Mouse (Mus musculus): ENCODE data around the gene Sh3pxd2a. TPM values are rescaled to one million over a fixed set of nuclear protein-coding genes. Genes with fewer than 3 reads are reported as not detected.

The Sh3pxd2a gene
- polyA plus RNA-seq, 1 experiment, result 119 TPM

DNA sequence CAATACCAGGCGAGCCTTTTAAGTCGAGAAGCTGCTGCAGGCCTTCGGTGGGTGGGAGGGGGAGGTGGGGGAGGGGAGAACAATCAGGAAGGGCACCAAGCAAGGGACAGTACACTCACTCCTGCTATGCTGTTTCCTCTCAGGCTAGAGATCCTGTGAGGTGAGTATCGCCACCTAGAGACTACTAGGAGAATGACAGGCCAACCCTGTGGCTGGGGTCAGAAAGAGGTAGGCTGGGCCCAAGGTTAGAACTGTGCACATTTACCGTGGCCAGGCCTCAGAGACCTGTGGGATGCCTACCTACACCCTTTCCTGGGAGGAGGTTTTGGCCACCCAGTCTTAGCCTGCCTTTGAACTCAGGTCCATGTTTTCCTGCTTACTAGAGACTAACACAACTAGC lies 204.6 kb downstream of the Sh3pxd2a start:
- no peak overlapping the region for H3K27ac ChIP-seq (replicated peaks; ENCODE audit: low read depth, low read length)
- peaks cover 2% of the 10 kb centered on the region; the same call in 1 of the 2 replicates for H3K4me1 ChIP-seq (ENCODE audit: control insufficient read depth, insufficient read depth, insufficient read length, low read length)
- no peak overlapping the region for H3K4me3 ChIP-seq (ENCODE audit: insufficient read depth, low read depth, low read length)

DNA sequence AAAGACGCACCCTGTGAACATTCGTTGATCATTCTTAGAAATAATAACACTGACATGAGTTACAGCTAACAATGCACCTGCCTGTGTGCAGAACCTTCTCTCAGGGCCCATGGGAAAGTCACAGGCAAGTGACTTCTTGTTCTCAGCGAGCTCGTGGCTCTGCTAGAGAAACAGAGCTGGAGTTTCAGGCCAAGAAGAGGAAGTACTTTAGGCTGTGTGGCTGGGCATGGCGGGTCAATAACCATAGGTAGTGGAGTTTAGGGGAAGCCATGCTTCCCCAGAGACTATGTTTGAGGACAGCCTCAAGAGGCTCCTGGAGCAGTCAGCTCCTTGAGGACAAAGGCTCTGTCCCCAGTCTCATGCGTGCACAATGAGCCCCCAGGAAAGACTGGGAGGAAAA lies 208.3 kb downstream of the Sh3pxd2a start:
- H3K4me1 ChIP-seq (ENCODE audit: control insufficient read depth, insufficient read depth, insufficient read length, low read length), result peaks cover 12% of the 10 kb centered on the region
- H3K4me3 ChIP-seq (ENCODE audit: insufficient read depth, low read depth, low read length), result no peak overlapping the region
- H3K27ac ChIP-seq (replicated peaks; ENCODE audit: low read depth, low read length), result no peak overlapping the region

DNA sequence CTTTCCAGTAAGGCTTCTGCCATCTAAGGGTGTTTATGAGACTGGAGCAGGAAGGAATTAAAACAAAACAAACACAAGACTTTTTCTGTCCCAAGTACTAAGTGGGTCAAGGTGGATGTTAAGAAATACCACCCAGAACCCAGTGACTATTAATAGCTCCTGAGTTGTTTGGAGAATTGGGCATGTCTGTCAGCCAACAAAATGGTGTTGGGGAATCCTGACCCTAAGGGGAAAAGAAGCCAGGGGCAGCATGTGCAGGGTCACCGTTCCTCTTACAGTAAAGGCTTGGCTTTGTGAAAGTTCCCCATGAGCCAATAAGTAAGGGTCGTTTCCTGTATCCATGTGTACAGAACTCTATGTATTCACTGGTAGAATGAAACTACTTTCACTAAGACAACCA lies 209.2 kb downstream of the Sh3pxd2a start:
- peaks cover 16% of the 10 kb centered on the region for H3K4me1 ChIP-seq (ENCODE audit: control insufficient read depth, insufficient read depth, insufficient read length, low read length)
- no peak overlapping the region for H3K27ac ChIP-seq (replicated peaks; ENCODE audit: low read depth, low read length)
- no peak overlapping the region for H3K4me3 ChIP-seq (ENCODE audit: insufficient read depth, low read depth, low read length)

DNA sequence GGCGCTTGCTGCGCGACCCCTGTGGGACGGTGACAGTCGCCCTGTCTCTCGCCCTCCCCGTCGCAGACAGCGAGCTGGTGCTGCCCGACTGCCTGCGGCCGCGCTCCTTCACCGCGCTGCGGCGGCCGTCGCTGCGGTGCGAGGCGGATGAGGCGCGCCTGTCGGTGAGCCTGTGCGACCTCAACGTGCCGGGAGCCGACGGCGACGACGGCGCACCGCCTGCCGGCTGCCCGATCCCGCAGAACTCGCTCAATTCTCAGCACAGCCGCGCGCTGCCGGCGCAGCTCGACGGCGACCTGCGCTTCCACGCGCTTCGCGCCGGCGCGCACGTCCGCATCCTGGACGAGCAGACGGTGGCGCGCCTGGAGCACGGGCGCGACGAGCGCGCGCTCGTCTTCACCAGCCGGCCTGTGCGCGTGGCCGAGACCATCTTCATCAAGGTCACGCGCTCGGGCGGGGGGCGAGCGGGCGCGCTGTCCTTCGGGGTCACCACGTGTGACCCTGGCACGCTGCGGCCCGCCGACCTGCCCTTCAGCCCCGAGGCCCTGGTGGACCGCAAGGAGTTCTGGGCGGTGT lies 211.1 kb downstream of the Sh3pxd2a start:
- H3K4me1 ChIP-seq (ENCODE audit: control insufficient read depth, insufficient read depth, insufficient read length, low read length), result peaks cover 18% of the 10 kb centered on the region
- no peak overlapping the region for H3K27ac ChIP-seq (replicated peaks; ENCODE audit: low read depth, low read length)
- H3K4me3 ChIP-seq (ENCODE audit: insufficient read depth, low read depth, low read length), result peak overlapping the region; percentile 21; the same call in 1 of the 2 replicates

DNA sequence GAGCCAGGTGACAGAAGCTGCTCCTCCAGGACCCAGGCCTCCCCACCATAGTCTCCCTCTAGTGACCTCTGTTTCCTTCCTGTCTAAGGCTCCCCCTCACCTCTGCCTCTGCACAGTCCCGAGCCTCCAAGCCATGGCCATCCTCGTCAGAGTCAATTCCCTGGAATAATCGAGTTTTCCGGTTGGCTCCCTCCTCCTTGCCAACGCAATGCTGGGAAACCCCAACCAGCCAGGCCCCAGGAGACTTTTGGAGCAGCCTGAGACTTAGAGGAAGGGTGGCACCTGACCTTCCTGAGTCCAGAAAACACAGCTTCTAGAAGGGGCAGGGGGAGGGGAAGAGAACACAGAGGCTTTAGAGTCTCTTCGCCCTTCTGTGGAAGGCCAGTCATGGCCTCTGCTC lies 213.3 kb downstream of the Sh3pxd2a start:
- H3K27ac ChIP-seq (replicated peaks; ENCODE audit: low read depth, low read length), result no peak overlapping the region
- peaks cover 18% of the 10 kb centered on the region for H3K4me1 ChIP-seq (ENCODE audit: control insufficient read depth, insufficient read depth, insufficient read length, low read length)
- H3K4me3 ChIP-seq (ENCODE audit: insufficient read depth, low read depth, low read length), result no peak overlapping the region

DNA sequence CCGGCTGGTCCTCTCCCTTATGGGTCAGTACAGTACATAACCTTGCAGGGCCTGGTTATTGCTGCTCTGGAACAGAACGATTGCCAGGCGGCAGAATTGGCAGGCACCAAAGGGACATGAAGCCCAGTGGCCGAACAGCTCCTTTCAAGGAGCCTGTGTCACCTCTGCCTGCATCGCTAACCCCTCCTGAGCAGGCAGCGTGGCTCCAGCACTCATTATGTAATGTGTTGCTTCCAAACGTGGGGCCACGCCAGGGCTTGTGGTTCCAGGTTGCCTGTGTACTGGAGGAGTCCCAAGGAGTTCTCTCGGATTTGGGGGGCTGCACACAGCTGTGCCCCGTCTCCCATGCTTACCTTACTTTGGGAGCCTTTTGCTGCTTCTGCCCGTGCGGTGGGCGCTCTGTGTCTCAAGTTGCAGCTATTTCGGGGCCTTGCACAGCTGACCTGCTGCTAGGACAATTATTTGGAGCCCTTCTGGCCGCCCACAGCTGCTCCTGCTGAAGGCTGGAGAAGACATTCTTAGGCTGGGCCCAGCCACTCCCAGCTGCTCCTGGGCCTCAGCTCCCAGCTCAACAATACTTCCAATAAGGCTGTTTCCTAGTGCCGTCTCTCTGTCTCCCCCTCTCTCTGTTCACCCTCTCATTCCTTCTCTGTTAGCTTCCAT lies 215.2 kb downstream of the Sh3pxd2a start:
- Histone ChIP-seq H3K4me1 (ENCODE audit: control insufficient read depth, insufficient read depth, insufficient read length, low read length) (peaks cover 12% of the 10 kb centered on the region), H3K27ac (replicated peaks; ENCODE audit: low read depth, low read length) (no peak overlapping the region), H3K4me3 (ENCODE audit: insufficient read depth, low read depth, low read length) (no peak overlapping the region)

DNA sequence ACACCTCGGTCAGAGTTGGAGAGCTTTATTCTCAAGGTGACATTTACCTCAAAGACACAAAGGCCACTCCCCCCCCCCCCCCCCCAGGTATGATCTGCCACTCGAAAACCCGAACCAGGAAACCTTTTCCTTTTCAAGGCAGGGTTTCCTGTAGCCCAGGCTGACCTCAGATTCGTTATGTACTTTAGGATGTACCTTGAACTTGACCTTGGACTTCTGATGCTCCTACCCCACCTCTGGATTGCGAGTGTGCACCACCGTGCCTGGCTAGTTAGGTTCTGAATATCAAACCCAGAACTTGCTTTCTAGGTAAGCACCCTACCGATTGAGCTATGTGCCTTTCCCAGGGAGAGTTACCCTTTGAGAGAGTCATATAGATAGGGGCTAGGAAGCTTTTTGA lies 215.9 kb downstream of the Sh3pxd2a start:
- no peak overlapping the region for H3K27ac ChIP-seq (replicated peaks; ENCODE audit: low read depth, low read length)
- H3K4me1 ChIP-seq (ENCODE audit: control insufficient read depth, insufficient read depth, insufficient read length, low read length), result peaks cover 12% of the 10 kb centered on the region
- no peak overlapping the region for H3K4me3 ChIP-seq (ENCODE audit: insufficient read depth, low read depth, low read length)

DNA sequence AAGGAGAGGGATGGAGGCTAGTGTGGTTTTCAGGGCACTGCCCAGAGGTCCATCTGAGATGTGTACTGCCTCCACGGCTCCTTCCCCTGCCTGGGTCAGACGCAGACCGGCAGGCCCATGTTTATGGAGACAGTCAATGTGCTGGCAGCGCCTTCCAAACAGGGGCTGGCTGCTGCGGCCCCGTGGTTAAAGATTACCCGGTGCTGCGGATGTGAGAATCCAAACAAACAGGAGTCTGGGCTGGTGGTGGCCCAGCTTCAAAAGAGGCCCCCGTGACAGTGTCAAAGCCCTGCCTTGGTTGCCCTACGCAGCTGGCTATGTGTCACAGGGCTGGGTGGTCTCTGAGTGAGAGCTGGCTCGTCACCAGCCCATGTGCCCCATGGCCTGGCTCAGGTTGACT lies 216.4 kb downstream of the Sh3pxd2a start:
- H3K27ac ChIP-seq (replicated peaks; ENCODE audit: low read depth, low read length), result no peak overlapping the region
- H3K4me3 ChIP-seq (ENCODE audit: insufficient read depth, low read depth, low read length), result no peak overlapping the region
- peaks cover 8% of the 10 kb centered on the region for H3K4me1 ChIP-seq (ENCODE audit: control insufficient read depth, insufficient read depth, insufficient read length, low read length)

DNA sequence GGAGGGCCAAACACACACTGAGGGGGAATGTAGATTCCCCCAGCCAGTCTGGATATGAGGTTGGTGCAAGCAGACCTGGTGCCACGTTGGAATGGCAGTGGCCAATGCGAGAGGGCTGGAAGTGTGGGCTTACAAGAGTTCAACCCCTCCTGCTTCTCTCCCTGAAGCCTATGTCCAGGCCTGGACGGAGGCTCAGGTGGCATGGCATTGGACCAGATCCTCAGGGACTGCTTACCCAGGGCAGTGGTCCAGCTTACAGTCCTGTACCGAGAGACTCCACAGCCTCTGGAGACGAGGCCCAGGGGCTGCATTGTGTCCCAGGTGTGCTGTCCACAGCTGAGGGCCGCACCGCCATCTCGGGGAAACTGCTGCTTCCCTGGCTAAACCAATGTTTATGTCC lies 218.7 kb downstream of the Sh3pxd2a start:
- no peak overlapping the region for H3K27ac ChIP-seq (replicated peaks; ENCODE audit: low read depth, low read length)
- no peak overlapping the region for H3K4me3 ChIP-seq (ENCODE audit: insufficient read depth, low read depth, low read length)
- H3K4me1 ChIP-seq (ENCODE audit: control insufficient read depth, insufficient read depth, insufficient read length, low read length), result 0 out of 2 replicates have a peak, but pooled peaks cover 2% of the 10 kb centered on the region

DNA sequence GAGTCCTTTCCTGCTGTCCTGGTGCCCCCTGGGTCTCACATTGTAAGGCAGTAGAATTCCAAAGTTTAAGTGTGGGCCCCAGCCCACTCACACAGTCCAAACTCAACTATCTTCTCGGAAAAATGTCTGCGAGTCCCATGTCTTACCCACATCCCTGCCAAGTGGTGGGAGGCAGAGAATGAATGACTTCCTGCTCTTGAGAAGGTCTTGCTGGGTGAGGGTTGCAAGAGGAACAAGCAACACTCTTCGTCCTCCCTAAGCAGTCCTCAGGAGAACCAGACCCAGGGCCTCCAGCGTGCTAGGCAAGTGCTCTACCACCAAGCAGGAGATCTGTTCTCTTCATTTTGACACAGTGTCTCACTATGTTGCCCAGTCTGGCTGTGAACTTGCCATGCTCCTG lies 222.0 kb downstream of the Sh3pxd2a start:
- Histone ChIP-seq H3K4me1 (ENCODE audit: control insufficient read depth, insufficient read depth, insufficient read length, low read length) (no peaks in the 10 kb centered on the region), H3K27ac (replicated peaks; ENCODE audit: low read depth, low read length) (no peak overlapping the region), H3K4me3 (ENCODE audit: insufficient read depth, low read depth, low read length) (no peak overlapping the region)

DNA sequence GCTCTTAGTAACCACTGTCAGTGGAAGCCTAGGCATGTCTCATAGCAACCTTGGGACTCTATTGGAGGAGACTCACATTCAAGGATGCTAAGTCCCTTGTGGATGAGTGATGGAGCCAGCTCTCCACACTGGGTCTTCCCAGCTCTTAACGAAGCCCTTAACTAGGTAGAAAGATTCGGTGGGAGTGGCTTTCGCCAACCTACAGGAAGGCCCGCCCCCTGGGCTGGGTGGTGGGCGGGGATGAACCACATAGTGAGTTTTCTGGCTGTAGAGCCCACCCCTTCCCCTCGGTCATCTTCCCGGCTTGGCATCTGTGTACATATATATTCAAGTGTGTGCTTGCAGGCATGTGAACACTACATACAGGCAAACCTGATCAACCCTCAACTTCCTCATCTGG lies 223.2 kb downstream of the Sh3pxd2a start:
- H3K4me3 ChIP-seq (ENCODE audit: insufficient read depth, low read depth, low read length), result no peak overlapping the region
- H3K4me1 ChIP-seq (ENCODE audit: control insufficient read depth, insufficient read depth, insufficient read length, low read length), result no peaks in the 10 kb centered on the region
- no peak overlapping the region for H3K27ac ChIP-seq (replicated peaks; ENCODE audit: low read depth, low read length)

DNA sequence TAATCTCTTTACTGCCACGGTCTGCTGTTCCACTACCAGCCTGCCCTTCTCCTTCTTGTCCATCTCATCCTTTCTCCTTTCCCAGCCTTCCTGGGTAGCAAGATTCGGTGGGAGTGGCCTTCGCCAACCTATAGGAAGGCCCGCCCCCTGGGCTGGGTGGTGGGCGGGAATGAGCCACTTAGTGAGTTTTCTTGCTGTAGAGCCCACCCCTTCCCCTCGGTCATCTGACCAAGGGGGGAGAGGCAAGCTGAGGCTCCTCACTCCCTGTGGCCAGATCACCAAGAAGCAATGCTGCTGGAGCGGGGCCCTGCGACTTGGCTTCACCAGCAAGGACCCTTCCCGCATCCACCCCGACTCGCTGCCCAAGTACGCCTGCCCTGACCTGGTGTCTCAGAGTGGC lies 224.1 kb downstream of the Sh3pxd2a start:
- Histone ChIP-seq H3K4me1 (ENCODE audit: control insufficient read depth, insufficient read depth, insufficient read length, low read length) (no peaks in the 10 kb centered on the region), H3K27ac (replicated peaks; ENCODE audit: low read depth, low read length) (no peak overlapping the region), H3K4me3 (ENCODE audit: insufficient read depth, low read depth, low read length) (no peak overlapping the region)

DNA sequence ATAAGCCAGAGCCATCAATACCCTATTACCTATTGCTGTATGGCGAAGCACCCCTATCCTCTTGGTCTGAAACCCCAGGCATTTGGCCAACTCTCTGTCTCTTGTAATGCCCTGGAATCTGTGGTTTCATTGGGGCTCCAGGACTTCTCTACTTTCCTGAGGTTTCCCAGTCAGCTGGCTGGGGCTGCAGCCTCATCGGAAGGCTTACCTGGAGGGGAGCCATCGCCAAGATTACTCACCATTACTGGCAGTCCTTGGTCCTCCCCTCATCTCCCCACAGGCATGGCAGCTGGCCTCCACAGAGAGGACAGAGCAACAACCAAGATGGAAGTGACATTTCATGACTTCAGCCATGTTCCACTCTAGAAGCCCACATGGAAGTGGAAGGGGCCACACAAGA lies 231.1 kb downstream of the Sh3pxd2a start:
- Histone ChIP-seq H3K27ac (replicated peaks; ENCODE audit: low read depth, low read length) (no peak overlapping the region), H3K4me1 (ENCODE audit: control insufficient read depth, insufficient read depth, insufficient read length, low read length) (peaks cover 5% of the 10 kb centered on the region), H3K4me3 (ENCODE audit: insufficient read depth, low read depth, low read length) (no peak overlapping the region)

DNA sequence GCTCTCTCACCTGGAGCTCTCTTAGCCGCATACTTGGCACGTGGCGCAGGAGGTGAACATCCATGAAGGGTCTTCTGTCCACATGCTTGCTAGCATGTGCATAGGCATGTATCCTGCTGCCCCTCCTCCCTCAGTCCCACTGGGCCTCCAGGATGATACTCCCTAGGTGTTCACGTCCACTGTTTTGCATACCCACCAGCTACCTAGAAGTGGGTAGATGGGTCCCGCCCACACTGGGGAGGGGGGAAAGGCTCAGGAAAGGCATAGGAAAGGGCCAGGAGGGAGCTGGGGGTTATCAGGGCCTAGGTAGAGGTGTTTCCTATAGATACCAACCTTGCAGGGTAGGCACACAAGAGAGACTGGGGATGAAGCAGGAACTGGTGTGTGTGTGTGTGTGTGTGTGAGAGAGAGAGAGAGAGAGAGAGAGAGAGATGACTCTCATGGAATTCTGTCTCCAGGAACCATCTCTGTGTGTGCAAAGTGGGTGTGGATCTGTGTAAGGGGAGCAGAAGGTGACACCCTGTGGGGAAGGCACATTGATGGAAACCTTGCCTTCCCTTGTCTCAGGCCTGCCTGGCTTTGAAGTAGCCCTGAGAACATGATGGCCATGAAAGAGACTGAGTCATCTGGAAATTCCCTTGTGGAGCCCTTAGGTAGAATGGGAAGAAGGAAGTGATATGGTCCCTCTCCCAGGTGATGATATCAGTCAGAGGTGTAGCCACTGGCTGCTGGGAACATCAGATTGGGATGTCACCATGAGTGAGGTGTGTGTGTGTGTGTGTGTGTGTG lies 231.9 kb downstream of the Sh3pxd2a start:
- Histone ChIP-seq H3K4me1 (ENCODE audit: control insufficient read depth, insufficient read depth, insufficient read length, low read length) (peaks cover 5% of the 10 kb centered on the region), H3K27ac (replicated peaks; ENCODE audit: low read depth, low read length) (no peak overlapping the region), H3K4me3 (ENCODE audit: insufficient read depth, low read depth, low read length) (no peak overlapping the region)

DNA sequence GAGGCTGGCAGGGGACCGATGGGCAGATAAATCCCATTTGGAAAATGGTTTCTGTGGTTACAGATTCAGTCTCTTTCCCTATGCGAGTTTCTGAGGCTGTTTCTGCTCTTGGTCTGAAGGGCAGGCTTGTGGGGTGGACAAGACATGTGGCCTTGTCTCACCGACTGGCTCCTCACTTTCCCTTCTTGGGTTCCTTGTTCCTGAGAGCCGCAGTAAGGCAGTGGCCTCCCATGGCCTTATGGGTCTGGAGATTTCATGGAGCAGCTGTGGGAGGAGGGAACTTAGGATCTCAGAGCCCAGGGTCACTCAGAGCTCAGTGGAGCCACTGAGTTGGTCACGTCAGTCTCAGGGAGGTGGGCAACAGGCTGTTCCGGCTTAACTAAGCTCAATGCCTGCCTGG lies 232.8 kb downstream of the Sh3pxd2a start:
- Histone ChIP-seq H3K4me3 (ENCODE audit: insufficient read depth, low read depth, low read length) (no peak overlapping the region), H3K4me1 (ENCODE audit: control insufficient read depth, insufficient read depth, insufficient read length, low read length) (peaks cover 5% of the 10 kb centered on the region), H3K27ac (replicated peaks; ENCODE audit: low read depth, low read length) (no peak overlapping the region)

DNA sequence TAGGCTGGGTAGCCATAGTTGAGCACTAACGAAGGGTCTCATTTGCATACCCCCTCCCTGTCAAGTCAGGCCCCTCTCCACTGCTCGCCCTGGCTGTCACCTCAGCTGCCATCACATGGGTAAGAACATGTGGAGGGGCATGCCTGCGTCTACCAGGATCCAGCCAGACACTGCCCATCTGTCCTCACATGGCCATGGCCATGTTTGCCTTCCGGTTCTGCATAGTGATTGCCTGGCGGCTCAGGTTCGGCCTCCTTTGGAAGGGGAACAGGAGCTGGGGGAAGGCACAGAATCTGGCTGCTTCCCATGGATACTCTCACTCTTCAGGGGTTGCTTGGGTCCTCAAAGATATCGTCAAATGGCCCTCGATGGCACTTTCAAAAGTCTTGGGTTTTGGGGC lies 233.5 kb downstream of the Sh3pxd2a start:
- Histone ChIP-seq H3K27ac (replicated peaks; ENCODE audit: low read depth, low read length) (no peak overlapping the region), H3K4me3 (ENCODE audit: insufficient read depth, low read depth, low read length) (no peak overlapping the region), H3K4me1 (ENCODE audit: control insufficient read depth, insufficient read depth, insufficient read length, low read length) (peaks cover 5% of the 10 kb centered on the region)

All from brown adipose tissue, adult 24 weeks (tissue).